Mouse (Mus musculus): ENCODE results near the gene Swap70.

DNA sequence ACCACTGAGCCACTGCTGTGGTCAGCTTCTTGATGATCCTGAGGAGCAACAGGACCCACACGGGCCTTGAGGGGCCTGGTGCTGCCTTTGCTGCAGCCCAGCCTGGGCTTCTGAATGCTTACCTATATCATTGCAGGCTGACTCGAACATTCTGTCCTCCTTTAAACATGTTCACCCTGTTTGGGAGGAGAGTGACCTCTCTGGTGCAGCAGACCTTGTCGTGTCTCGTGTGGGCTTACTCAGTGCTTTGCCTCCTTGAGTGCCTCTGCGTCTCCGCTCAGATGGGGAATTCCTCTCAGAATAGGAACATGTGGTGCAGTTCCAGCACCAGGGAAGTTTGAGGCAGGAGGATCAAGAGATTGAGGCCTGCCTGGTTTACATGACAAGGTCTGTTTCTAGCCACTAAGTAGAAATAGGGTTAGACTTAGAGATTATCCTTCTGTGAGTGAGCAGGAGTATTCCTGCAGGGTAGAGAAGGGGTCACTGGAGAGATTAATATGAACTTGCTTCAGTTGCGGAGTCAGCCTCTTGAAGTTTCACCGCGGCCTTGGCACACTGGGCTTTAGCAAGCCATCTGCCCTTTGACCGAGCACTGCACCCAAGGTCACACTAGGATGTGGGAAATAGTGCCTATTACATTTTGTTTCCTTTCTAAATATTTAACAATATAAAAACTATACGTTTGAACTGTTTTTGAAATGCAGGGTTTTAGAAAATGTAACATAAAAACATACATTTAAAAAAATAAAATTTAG lies 36.9 kb downstream of the Swap70 start:
- TF ChIP-seq CTCF (IDR thresholded peaks at IDR 0.05; ENCODE audit: low read depth) (no peak), EP300 (IDR thresholded peaks at IDR 0.05; ENCODE audit: low read depth) (no peak)

Data from liver, embryonic 14.5 days (tissue).